Mouse (Mus musculus) left cerebral cortex, postnatal 14 days (tissue): ENCODE data around the gene AC124108.1. TPM values are rescaled to one million over a fixed set of nuclear protein-coding genes. Genes with fewer than 3 reads are reported as not detected.

Experiments used
- DNase-seq, 2 experiments: peaks; one replicate each; pipeline ENCODE4 v3.0.0; 2021 to 2022; ENCODE audit warnings: low spot score in 2 of 2, mixed read lengths in 1 of 2
- intact Hi-C: fragments of 180-260 bp; cut with DNase I; formaldehyde crosslinking; loops from one replicate; pipeline ENCODE4 v1.15.1; 2025
- long read RNA-seq, 2 experiments: library from polyadenylated mRNA; stranded (forward); transcript quantifications; one replicate each; pipeline ENCODE4 v2.0.0; 2021
- total RNA-seq, 2 experiments: library from RNA; stranded (reverse); gene quantifications; 2 replicates each; pipeline ENCODE4 v1.2.3; 2021

Gene AC124108.1
- 1 to 10 TPM; 3.7 to 3.9 TPM for total RNA-seq
- long read RNA-seq, experiment 1: 0 reads
- long read RNA-seq, experiment 2: 0 reads

- no peak for DNase-seq
Measured at GRCm38 (mm10) chr1:132191093-132191785, at the start of gene AC124108.1, which contains the start of gene Lemd1. Gene AC124108.1, plus strand, starts transcription at chr1:132191457. Gene Lemd1, plus strand, starts transcription at chr1:132191431.

GRCm38 (mm10) chr1:132141753-132142152, 49.5 kb upstream of the AC124108.1 start:
- DNase-seq: no peak
- intact Hi-C loops: no loop called here

More at GRCm38 (mm10) chr1:132191093-132191785, at the start of gene AC124108.1, which contains the start of gene Lemd1:
- intact Hi-C loops: loop anchor here (5.0 kb wide), 1 partner anchor 34 kb away; no protein-coding TSS in a partner anchor

- intact Hi-C loops: no loop called here
- no peak for DNase-seq
Measured at GRCm38 (mm10) chr1:132143079-132143478, 48.2 kb upstream of the AC124108.1 start.

- intact Hi-C loops: no loop called here
- DNase-seq: peak; percentile 41 to 76
Measured at GRCm38 (mm10) chr1:132143730-132144129, 47.5 kb upstream of the AC124108.1 start.

- DNase-seq: peak; percentile 69 to 89
- intact Hi-C loops: no loop called here
Measured at GRCm38 (mm10) chr1:132144223-132144622, 47.0 kb upstream of the AC124108.1 start.

- DNase-seq: no peak
- intact Hi-C loops: no loop called here
Measured at GRCm38 (mm10) chr1:132144837-132145236, 46.4 kb upstream of the AC124108.1 start.

- intact Hi-C loops: no loop called here
- DNase-seq: no peak
Measured at GRCm38 (mm10) chr1:132145973-132146685, 45.1 kb upstream of the AC124108.1 start.

GRCm38 (mm10) chr1:132149410-132149809, 41.8 kb upstream of the AC124108.1 start:
- DNase-seq: no peak
- intact Hi-C loops: no loop called here

GRCm38 (mm10) chr1:132150171-132150570, 41.1 kb upstream of the AC124108.1 start:
- no peak for DNase-seq
- intact Hi-C loops: no loop called here

GRCm38 (mm10) chr1:132150817-132151601, 40.2 kb upstream of the AC124108.1 start:
- intact Hi-C loops: no loop called here
- DNase-seq: no peak

GRCm38 (mm10) chr1:132151908-132152307, 39.3 kb upstream of the AC124108.1 start:
- intact Hi-C loops: no loop called here
- no peak for DNase-seq

GRCm38 (mm10) chr1:132153086-132153690, 38.1 kb upstream of the AC124108.1 start:
- no peak for DNase-seq
- intact Hi-C loops: no loop called here

- no peak for DNase-seq
- intact Hi-C loops: no loop called here
Measured at GRCm38 (mm10) chr1:132153691-132154090, 37.6 kb upstream of the AC124108.1 start.

- peak; percentile 84 for DNase-seq
- intact Hi-C loops: loop anchor here (1.0 to 5.0 kb wide), 5 partner anchors 34 to 202 kb away; partner anchors contain the start of genes AC124108.1 and Lemd1
Measured at GRCm38 (mm10) chr1:132155737-132156136, 35.5 kb upstream of the AC124108.1 start.

- DNase-seq: peak; percentile 86 to 94
- intact Hi-C loops: loop anchor here (2.0 to 5.0 kb wide), 4 partner anchors 35 to 200 kb away; partner anchors contain the start of genes AC124108.1 and Lemd1
Measured at GRCm38 (mm10) chr1:132157016-132157781, 34.1 kb upstream of the AC124108.1 start.

- no peak for DNase-seq
- intact Hi-C loops: loop anchor here (2.0 to 5.0 kb wide), 4 partner anchors 34 to 199 kb away; partner anchors contain the start of genes AC124108.1 and Lemd1
Measured at GRCm38 (mm10) chr1:132157808-132158207, 33.4 kb upstream of the AC124108.1 start.

- DNase-seq: no peak
- intact Hi-C loops: loop anchor here (5.0 kb wide), 3 partner anchors 34 to 199 kb away; partner anchors contain the start of genes AC124108.1 and Lemd1
Measured at GRCm38 (mm10) chr1:132158741-132159140, 32.5 kb upstream of the AC124108.1 start.

- intact Hi-C loops: loop anchor here (5.0 kb wide), 3 partner anchors 33 to 198 kb away; partner anchors contain the start of genes AC124108.1 and Lemd1
- DNase-seq: no peak
Measured at GRCm38 (mm10) chr1:132159681-132160080, 31.6 kb upstream of the AC124108.1 start.
